Mouse (Mus musculus) brain, embryonic 14.5 days (tissue): ENCODE results near the gene Ptprcap. TPM values are rescaled to one million over a fixed set of nuclear protein-coding genes. Genes with fewer than 3 reads are reported as not detected.

Experiments used
- DNase-seq: peaks from one replicate; pipeline ENCODE4 v3.0.0-alpha.2; 2011; ENCODE audit warnings: low read depth
- CTCF ChIP-seq: fragments of 200-500 bp; IDR thresholded peaks from 2 replicates; pipeline ENCODE4 v1.5.1; 2012; ENCODE audit warnings: inconsistent platforms, mild to moderate bottlenecking, moderate library complexity, borderline replicate concordance; ENCODE audit not compliant: insufficient read depth, insufficient read length; ENCODE audit errors: extremely low read depth
- POLR2A ChIP-seq: fragments of 200-500 bp; IDR thresholded peaks from 2 replicates; pipeline ENCODE4 v1.6.1; 2012; ENCODE audit warnings: mild to moderate bottlenecking, inconsistent platforms, borderline replicate concordance; ENCODE audit not compliant: poor library complexity, insufficient read depth, insufficient read length, severe bottlenecking; ENCODE audit errors: extremely low read depth
- polyA plus RNA-seq: library from polyadenylated mRNA; depleted of rRNA; stranded (reverse); fragments of >200 nt; gene quantifications from 2 replicates; pipeline ENCODE4 v1.2.3, GENCODE M21; 2012

Ptprcap gene
- polyA plus RNA-seq, 1 experiment, result 1.5 TPM

GRCm38 (mm10) chr19:4146366-4147021 is 6.9 kb upstream of the Ptprcap start:
- no peak for DNase-seq
- TF ChIP-seq POLR2A, result no peak
- no peak for TF ChIP-seq CTCF

GRCm38 (mm10) chr19:4147022-4147405 is 6.4 kb upstream of the Ptprcap start:
- no peak for TF ChIP-seq CTCF
- no peak for TF ChIP-seq POLR2A
- DNase-seq, result no peak

- DNase-seq, result no peak
- TF ChIP-seq CTCF (no peak), POLR2A (no peak)
Observed at GRCm38 (mm10) chr19:4147782-4148490, 5.5 kb upstream of the Ptprcap start.

- peak; percentile 96 for DNase-seq
- TF ChIP-seq CTCF (no peak), POLR2A (peak; percentile 44; the same call in 1 of the 2 replicates)
Observed at GRCm38 (mm10) chr19:4148491-4148806, 5.0 kb upstream of the Ptprcap start, which contains the start of gene Coro1b. TSS of gene Coro1b (plus strand) at chr19:4148619.

- TF ChIP-seq CTCF, result no peak
- TF ChIP-seq POLR2A, result no peak
- DNase-seq, result no peak
Observed at GRCm38 (mm10) chr19:4148819-4149218, 4.6 kb upstream of the Ptprcap start.

- TF ChIP-seq CTCF (no peak), POLR2A (no peak)
- DNase-seq, result no peak
Observed at GRCm38 (mm10) chr19:4149283-4149682, 4.1 kb upstream of the Ptprcap start.

GRCm38 (mm10) chr19:4149764-4150461 is 3.5 kb upstream of the Ptprcap start:
- TF ChIP-seq CTCF (no peak), POLR2A (no peak)
- no peak for DNase-seq

GRCm38 (mm10) chr19:4150567-4151487 is 2.6 kb upstream of the Ptprcap start:
- TF ChIP-seq CTCF (no peak), POLR2A (no peak)
- DNase-seq, result no peak

- no peak for DNase-seq
- TF ChIP-seq POLR2A, result no peak
- no peak for TF ChIP-seq CTCF
Observed at GRCm38 (mm10) chr19:4151488-4151860, 1.9 kb upstream of the Ptprcap start.

GRCm38 (mm10) chr19:4151898-4152297 is 1.5 kb upstream of the Ptprcap start:
- DNase-seq, result no peak
- no peak for TF ChIP-seq CTCF
- no peak for TF ChIP-seq POLR2A
